Mouse (Mus musculus) liver, adult 2 months (tissue): ENCODE measurements at regions not wholly inside any gene's neighbourhood (a gene's known extent, or its start where the extent isn't known, plus 50 kb on each side); places are given as distances from the start of the nearest gene placed in this dataset.

Experiments
- CTCF ChIP-seq: fragments of 200-500 bp; IDR thresholded peaks from 2 replicates; pipeline ENCODE4 v1.5.1; 2011; ENCODE audit warnings: low read depth, low read length, control low read depth
- POLR2A ChIP-seq: fragments of 200-500 bp; IDR thresholded peaks from 2 replicates; pipeline ENCODE4 v1.6.1; 2011; ENCODE audit warnings: low read length, control low read depth; ENCODE audit not compliant: insufficient read depth; ENCODE audit errors: extremely low read depth

DNA sequence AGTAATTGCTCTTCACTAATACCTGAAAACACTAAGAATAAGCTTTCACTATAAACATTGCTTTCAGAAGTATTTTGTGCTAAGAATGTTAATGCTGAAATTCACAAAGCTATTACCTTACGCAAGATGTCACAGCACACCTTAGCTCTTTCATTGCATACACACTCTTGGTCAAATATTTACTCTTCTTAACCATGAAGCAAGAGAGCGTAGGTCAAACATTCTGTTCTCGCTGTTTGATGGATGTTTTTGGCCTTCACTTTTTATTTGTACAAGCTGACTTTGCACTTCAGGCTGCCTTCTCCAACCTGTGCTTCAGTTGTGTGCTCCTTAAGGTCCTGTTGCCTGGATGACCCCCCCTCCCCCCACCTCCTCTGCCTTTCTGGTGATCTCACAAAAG is 212.8 kb upstream of the Chrm2 start:
- TF ChIP-seq CTCF = no peak
- TF ChIP-seq POLR2A = no peak
